Mouse (Mus musculus) liver, embryonic 15.5 days (tissue): Measurements from ENCODE around the gene Mapk8ip1. TPM values are rescaled to one million over a fixed set of nuclear protein-coding genes. Genes with fewer than 3 reads are reported as not detected.

Experiments used
- ATAC-seq: fragments of 200-750 bp; cut with Nextera tagmentation; 2 replicates; pipeline ENCODE4 v1.8.0; 2017; ENCODE audit warnings: moderate number of reproducible peaks, mild to moderate bottlenecking, moderate library complexity; ENCODE audit not compliant: insufficient read depth
- H3K27ac ChIP-seq: fragments of 300-500 bp; sonication (generic); replicated peaks from 2 replicates; pipeline ENCODE4 v1.5.1; 2015; ENCODE audit warnings: mild to moderate bottlenecking, inconsistent platforms
- H3K27me3 ChIP-seq: fragments of 300-500 bp; sonication (generic); 2 replicates; pipeline ENCODE4 v1.6.1; 2015; ENCODE audit warnings: mild to moderate bottlenecking, inconsistent platforms
- H3K36me3 ChIP-seq: fragments of 300-500 bp; sonication (generic); replicated peaks from 2 replicates; pipeline ENCODE4 v1.6.1; 2015; ENCODE audit warnings: moderate library complexity, mild to moderate bottlenecking, inconsistent platforms
- H3K4me1 ChIP-seq: fragments of 300-500 bp; sonication (generic); replicated peaks from 2 replicates; pipeline ENCODE4 v1.6.1; 2015; ENCODE audit warnings: inconsistent platforms
- H3K4me2 ChIP-seq: fragments of 300-500 bp; sonication (generic); 2 replicates; pipeline ENCODE4 v1.6.1; 2015; ENCODE audit warnings: moderate library complexity, mild to moderate bottlenecking, inconsistent platforms
- H3K4me3 ChIP-seq: fragments of 300-500 bp; sonication (generic); replicated peaks from 2 replicates; pipeline ENCODE4 v1.5.1; 2015; ENCODE audit warnings: mild to moderate bottlenecking, inconsistent platforms
- H3K9ac ChIP-seq: fragments of 300-500 bp; sonication (generic); 2 replicates; pipeline ENCODE4 v1.6.1; 2015; ENCODE audit warnings: moderate library complexity, mild to moderate bottlenecking, inconsistent platforms
- H3K9me3 ChIP-seq: fragments of 300-500 bp; sonication (generic); replicated peaks from 2 replicates; pipeline ENCODE4 v1.6.1; 2016; ENCODE audit warnings: inconsistent platforms
- WGBS: fragments of 180-500 bp; shearing (Covaris S2); methylation state at CpG from one replicate; pipeline ENCODE4 v1.1.7; 2015; ENCODE audit warnings: mixed read lengths; ENCODE audit not compliant: insufficient replicate concordance; 5-methylcytosine and 5-hydroxymethylcytosine counted together
- polyA plus RNA-seq: library from polyadenylated mRNA; unstranded; fragments of >200 nt; fragmentation: Nextera tagmentation; extraction: Ambion mirVana; gene quantifications from 2 replicates; pipeline ENCODE4 v1.2.1, GENCODE M21; 2015

The Mapk8ip1 gene
- polyA plus RNA-seq, 1 experiment from 2014 or later = 1.9 TPM

- Histone ChIP-seq H3K27me3 (peaks cover 71% of the 10 kb centered on the region), H3K4me2 (peak overlapping the region; percentile 61), H3K36me3 (no peaks in the 10 kb centered on the region), H3K4me3 (peak overlapping the region; percentile 50), H3K4me1 (peaks cover 30% of the 10 kb centered on the region), H3K9me3 (no peaks in the 10 kb centered on the region), H3K27ac (no peak overlapping the region), H3K9ac (peak overlapping the region; percentile 37)
- ATAC-seq = no peak
- WGBS = 17% methylated on average over 19 of the region's 19 CpGs
Observed at GRCm38 (mm10) chr2:92370375-92370774, 30.7 kb downstream of the Mapk8ip1 start.

- H3K4me1 ChIP-seq = peaks cover 14% of the 10 kb centered on the region
- H3K27me3 ChIP-seq = peaks cover 56% of the 10 kb centered on the region
- H3K27ac ChIP-seq = no peak overlapping the region
- H3K4me3 ChIP-seq = no peak overlapping the region
- H3K9me3 ChIP-seq = no peaks in the 10 kb centered on the region
- H3K36me3 ChIP-seq = no peaks in the 10 kb centered on the region
- no peak for ATAC-seq
- H3K9ac ChIP-seq = no peak overlapping the region
- no peak overlapping the region for H3K4me2 ChIP-seq
- WGBS = 30% methylated on average over 20 of the region's 20 CpGs
Observed at GRCm38 (mm10) chr2:92367383-92368029, 33.6 kb downstream of the Mapk8ip1 start.

GRCm38 (mm10) chr2:92365568-92365967, 35.5 kb downstream of the Mapk8ip1 start:
- no peak overlapping the region for H3K4me2 ChIP-seq
- no peaks in the 10 kb centered on the region for H3K36me3 ChIP-seq
- no peak for ATAC-seq
- no peak overlapping the region for H3K27ac ChIP-seq
- H3K9me3 ChIP-seq = no peaks in the 10 kb centered on the region
- peaks cover 3% of the 10 kb centered on the region for H3K4me1 ChIP-seq
- H3K9ac ChIP-seq = no peak overlapping the region
- peaks cover 37% of the 10 kb centered on the region for H3K27me3 ChIP-seq
- H3K4me3 ChIP-seq = no peak overlapping the region
- 73% methylated on average over 10 of the region's 10 CpGs for WGBS

GRCm38 (mm10) chr2:92364086-92364485, 37.0 kb downstream of the Mapk8ip1 start:
- Histone ChIP-seq H3K4me1 (no peaks in the 10 kb centered on the region; the same call in 1 of the 2 replicates), H3K27ac (no peak overlapping the region), H3K4me3 (no peak overlapping the region), H3K9me3 (no peaks in the 10 kb centered on the region), H3K27me3 (peaks cover 22% of the 10 kb centered on the region), H3K36me3 (no peaks in the 10 kb centered on the region), H3K4me2 (no peak overlapping the region), H3K9ac (no peak overlapping the region)
- 71% methylated on average over 4 of the region's 4 CpGs for WGBS
- ATAC-seq = no peak

- H3K27me3 ChIP-seq = 0 out of 2 replicates have a peak, but pooled peaks cover 8% of the 10 kb centered on the region
- H3K9ac ChIP-seq = no peak overlapping the region
- no peaks in the 10 kb centered on the region for H3K9me3 ChIP-seq
- H3K36me3 ChIP-seq = peaks cover 5% of the 10 kb centered on the region; the same call in 1 of the 2 replicates
- H3K4me2 ChIP-seq = no peak overlapping the region
- no peak for ATAC-seq
- H3K4me1 ChIP-seq = no peaks in the 10 kb centered on the region; the same call in 1 of the 2 replicates
- WGBS = 73% methylated on average over 6 of the region's 6 CpGs
- H3K4me3 ChIP-seq = no peak overlapping the region
- no peak overlapping the region for H3K27ac ChIP-seq
Observed at GRCm38 (mm10) chr2:92362571-92363228, 38.4 kb downstream of the Mapk8ip1 start.

DNA sequence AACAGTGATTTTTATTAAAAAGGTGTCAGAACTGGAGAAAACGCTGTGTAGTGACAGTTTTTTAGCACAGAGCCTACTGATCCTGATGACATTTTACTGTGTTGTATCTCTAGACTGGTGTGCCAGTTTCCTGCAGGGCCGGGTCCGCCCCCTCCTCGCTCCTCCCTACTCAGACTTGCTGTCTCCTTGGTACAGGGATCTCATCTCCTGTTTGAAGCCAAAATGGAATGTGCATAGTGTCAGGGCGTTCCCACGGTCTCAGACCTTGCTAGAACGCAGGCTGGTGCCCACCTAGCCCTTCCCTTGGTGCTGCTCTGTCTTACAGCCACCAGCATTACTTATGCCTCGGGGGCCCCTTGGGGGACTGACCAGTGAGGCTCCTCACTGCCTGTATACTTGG, 39.3 kb downstream of the Mapk8ip1 start:
- Histone ChIP-seq H3K9ac (no peak overlapping the region), H3K4me1 (no peaks in the 10 kb centered on the region; the same call in 1 of the 2 replicates), H3K4me3 (no peak overlapping the region), H3K27ac (no peak overlapping the region), H3K4me2 (no peak overlapping the region), H3K9me3 (no peaks in the 10 kb centered on the region), H3K27me3 (0 out of 2 replicates have a peak, but pooled peaks cover 2% of the 10 kb centered on the region), H3K36me3 (peaks cover 5% of the 10 kb centered on the region; the same call in 1 of the 2 replicates)
- ATAC-seq = no peak
- WGBS = 62% methylated on average over 8 of the region's 8 CpGs

DNA sequence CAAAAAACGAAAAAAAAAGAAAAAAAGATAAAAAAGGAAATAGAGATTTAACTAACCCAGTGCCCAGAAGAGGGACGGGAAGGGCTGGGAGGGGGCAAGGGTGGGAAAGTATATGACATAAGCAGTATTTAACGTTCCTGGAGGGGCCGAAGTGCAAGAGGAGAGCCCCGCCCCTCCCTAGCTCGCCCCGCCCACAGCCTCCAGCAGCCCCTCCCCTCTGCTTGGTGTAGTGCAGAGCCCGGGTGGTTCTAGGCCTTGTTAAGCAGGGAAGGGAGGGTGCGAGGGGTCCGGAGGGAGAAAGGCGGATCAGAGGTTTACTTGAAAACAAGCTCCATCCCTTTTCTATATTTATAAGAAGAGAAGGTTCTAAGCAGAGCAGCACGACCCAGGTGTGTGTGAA, 40.2 kb downstream of the Mapk8ip1 start:
- WGBS = 26% methylated on average over 12 of the region's 12 CpGs

DNA sequence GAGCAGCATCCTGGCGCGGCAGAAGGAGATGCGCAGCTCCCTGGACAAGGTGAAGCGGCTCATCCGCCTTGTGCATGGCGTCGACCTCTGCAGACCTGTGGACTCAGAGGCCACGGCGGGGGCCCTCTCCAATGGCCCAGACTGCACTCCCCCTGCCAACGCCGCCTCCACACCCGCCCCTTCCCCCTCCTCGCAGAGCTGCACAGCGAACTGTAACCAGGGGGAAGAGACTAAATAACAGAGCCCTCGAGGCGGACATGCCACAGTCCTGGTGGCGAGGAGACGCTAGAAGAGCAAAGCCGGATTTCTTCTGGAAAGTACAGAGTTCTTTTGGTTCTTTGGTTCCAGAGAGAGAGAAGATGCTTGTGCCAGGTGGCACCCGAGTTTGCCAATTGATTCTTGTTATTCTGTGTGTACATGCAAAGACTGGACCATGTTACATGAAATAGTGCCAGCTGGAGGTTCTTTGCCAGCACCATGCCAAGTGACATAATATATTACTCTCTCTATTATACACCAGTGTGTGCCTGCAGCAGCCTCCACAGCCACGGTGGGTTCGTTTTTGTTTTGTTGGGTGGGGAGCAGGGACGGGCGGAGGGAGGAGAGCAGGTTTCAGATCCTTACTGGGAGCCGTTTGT, 40.8 kb downstream of the Mapk8ip1 start:
- no peak overlapping the region for H3K9ac ChIP-seq
- H3K36me3 ChIP-seq = peaks cover 5% of the 10 kb centered on the region; the same call in 1 of the 2 replicates
- no peak overlapping the region for H3K27ac ChIP-seq
- no peaks in the 10 kb centered on the region for H3K27me3 ChIP-seq
- ATAC-seq = no peak
- WGBS = 71% methylated on average over 25 of the region's 25 CpGs
- no peak overlapping the region for H3K4me2 ChIP-seq
- no peaks in the 10 kb centered on the region for H3K9me3 ChIP-seq
- no peaks in the 10 kb centered on the region; the same call in 1 of the 2 replicates for H3K4me1 ChIP-seq
- H3K4me3 ChIP-seq = no peak overlapping the region

More for the DNA sequence above, 40.2 kb downstream of the Mapk8ip1 start:
- H3K27me3 ChIP-seq = no peaks in the 10 kb centered on the region
- peaks cover 5% of the 10 kb centered on the region; the same call in 1 of the 2 replicates for H3K36me3 ChIP-seq
- no peak overlapping the region for H3K27ac ChIP-seq
- H3K4me3 ChIP-seq = no peak overlapping the region
- no peaks in the 10 kb centered on the region; the same call in 1 of the 2 replicates for H3K4me1 ChIP-seq
- no peaks in the 10 kb centered on the region for H3K9me3 ChIP-seq
- H3K9ac ChIP-seq = no peak overlapping the region
- H3K4me2 ChIP-seq = no peak overlapping the region
- ATAC-seq = peak; percentile 47; the same call in 1 of the 2 replicates

DNA sequence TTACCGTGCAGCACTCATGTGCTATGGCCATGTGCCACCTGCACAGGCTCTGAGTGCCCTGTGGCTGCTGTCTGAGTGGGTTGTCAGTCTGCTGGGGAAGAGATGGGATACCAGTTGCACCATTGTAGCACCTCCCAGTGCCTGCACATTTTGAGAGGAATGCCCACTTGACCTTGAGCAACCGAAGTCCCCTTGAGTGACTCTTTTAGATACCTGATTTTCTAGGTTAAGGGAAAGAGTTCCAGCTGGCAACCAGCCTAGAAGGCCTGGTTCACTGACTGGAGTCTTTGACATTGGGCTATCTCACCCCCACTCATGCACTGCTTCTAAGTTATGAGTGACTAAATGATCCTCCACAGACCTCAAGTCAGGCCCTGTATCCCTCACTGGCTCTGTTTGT, 41.8 kb downstream of the Mapk8ip1 start:
- Histone ChIP-seq H3K4me2 (no peak overlapping the region), H3K27me3 (no peaks in the 10 kb centered on the region), H3K36me3 (peaks cover 5% of the 10 kb centered on the region; the same call in 1 of the 2 replicates), H3K27ac (no peak overlapping the region), H3K4me3 (no peak overlapping the region), H3K9ac (no peak overlapping the region), H3K4me1 (no peaks in the 10 kb centered on the region; the same call in 1 of the 2 replicates), H3K9me3 (no peaks in the 10 kb centered on the region)
- 72% methylated on average over 2 of the region's 2 CpGs for WGBS
- ATAC-seq = no peak

DNA sequence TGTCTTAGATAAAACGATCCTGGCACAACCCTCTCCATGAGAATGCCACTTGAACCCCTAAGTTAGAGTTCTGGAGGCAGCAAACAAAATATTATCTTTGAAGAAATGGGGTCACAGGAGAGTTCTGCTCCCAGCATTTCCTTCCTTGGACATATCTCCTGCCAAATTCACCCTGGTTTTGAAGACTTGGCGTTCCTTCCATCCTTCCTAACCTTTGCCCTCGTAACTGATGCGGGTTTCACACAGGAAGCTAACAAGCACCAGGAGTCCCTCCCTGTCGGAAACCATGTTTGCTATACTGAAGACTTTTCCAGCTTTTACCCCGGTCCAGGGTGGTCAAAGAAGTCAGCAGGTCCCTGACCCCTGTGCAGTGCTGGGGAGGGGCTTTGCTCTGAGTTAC, 46.8 kb downstream of the Mapk8ip1 start:
- Histone ChIP-seq H3K4me2 (no peak overlapping the region), H3K27me3 (no peaks in the 10 kb centered on the region), H3K4me3 (no peak overlapping the region), H3K4me1 (no peaks in the 10 kb centered on the region; the same call in 1 of the 2 replicates), H3K36me3 (peaks cover 5% of the 10 kb centered on the region; the same call in 1 of the 2 replicates), H3K27ac (no peak overlapping the region), H3K9me3 (no peaks in the 10 kb centered on the region), H3K9ac (no peak overlapping the region)
- 50% methylated on average over 6 of the region's 6 CpGs for WGBS
- no peak for ATAC-seq

GRCm38 (mm10) chr2:92353402-92353801, 47.7 kb downstream of the Mapk8ip1 start:
- H3K4me2 ChIP-seq = no peak overlapping the region
- H3K36me3 ChIP-seq = peaks cover 3% of the 10 kb centered on the region; the same call in 1 of the 2 replicates
- no peaks in the 10 kb centered on the region for H3K9me3 ChIP-seq
- WGBS = 52% methylated on average over 5 of the region's 5 CpGs
- H3K27me3 ChIP-seq = no peaks in the 10 kb centered on the region
- no peak overlapping the region for H3K27ac ChIP-seq
- H3K4me1 ChIP-seq = no peaks in the 10 kb centered on the region; the same call in 1 of the 2 replicates
- ATAC-seq = no peak
- H3K4me3 ChIP-seq = no peak overlapping the region
- H3K9ac ChIP-seq = no peak overlapping the region
